Mouse (Mus musculus) intestine, embryonic 15.5 days (tissue): ENCODE measurements around the gene Rgl3. TPM values are rescaled to one million over a fixed set of nuclear protein-coding genes. Genes with fewer than 3 reads are reported as not detected.

Experiments
- ATAC-seq: fragments of 200-750 bp; cut with Nextera tagmentation; 2 replicates; pipeline ENCODE4 v1.8.0; 2017; ENCODE audit warnings: moderate TSS enrichment, moderate library complexity
- H3K27ac ChIP-seq: fragments of 300-500 bp; sonication (generic); 2 replicates; pipeline ENCODE4 v1.5.1; 2015; ENCODE audit warnings: mild to moderate bottlenecking, inconsistent platforms
- H3K27me3 ChIP-seq: fragments of 300-500 bp; sonication (generic); replicated peaks from 2 replicates; pipeline ENCODE4 v1.6.1; 2015; ENCODE audit warnings: inconsistent platforms
- H3K36me3 ChIP-seq: fragments of 300-500 bp; sonication (generic); 2 replicates; pipeline ENCODE4 v1.6.1; 2015; ENCODE audit warnings: inconsistent platforms
- H3K4me1 ChIP-seq: fragments of 300-500 bp; sonication (generic); replicated peaks from 2 replicates; pipeline ENCODE4 v1.6.1; 2015; ENCODE audit warnings: inconsistent platforms
- H3K4me2 ChIP-seq: fragments of 300-500 bp; sonication (generic); replicated peaks from 2 replicates; pipeline ENCODE4 v1.6.1; 2015; ENCODE audit warnings: mild to moderate bottlenecking, inconsistent platforms
- H3K4me3 ChIP-seq: fragments of 300-500 bp; sonication (generic); replicated peaks from 2 replicates; pipeline ENCODE4 v1.5.1; 2015; ENCODE audit warnings: inconsistent platforms
- H3K9ac ChIP-seq: fragments of 300-500 bp; sonication (generic); 2 replicates; pipeline ENCODE4 v1.6.1; 2015; ENCODE audit warnings: inconsistent platforms
- H3K9me3 ChIP-seq: fragments of 300-500 bp; sonication (generic); 2 replicates; pipeline ENCODE4 v1.6.1; 2016; ENCODE audit warnings: inconsistent platforms
- WGBS: fragments of 180-500 bp; shearing (Covaris S2); methylation state at CpG from one replicate; pipeline ENCODE4 v1.1.7; 2015; 5-methylcytosine and 5-hydroxymethylcytosine counted together
- polyA plus RNA-seq: library from polyadenylated mRNA; unstranded; fragments of >200 nt; fragmentation: Nextera tagmentation; extraction: Ambion mirVana; gene quantifications from 2 replicates; pipeline ENCODE4 v1.2.1, GENCODE M21; 2015

Rgl3 gene
- polyA plus RNA-seq, 1 experiment from 2014 or later: 1.7 TPM

GRCm38 (mm10) chr9:21976626-21977175, 12.5 kb downstream of the Rgl3 start:
- Histone ChIP-seq H3K4me1 (no peaks in the 10 kb centered on the region), H3K27ac (no peak overlapping the region), H3K4me2 (no peak overlapping the region), H3K9me3 (no peaks in the 10 kb centered on the region), H3K9ac (no peak overlapping the region), H3K4me3 (no peak overlapping the region), H3K27me3 (no peaks in the 10 kb centered on the region), H3K36me3 (no peaks in the 10 kb centered on the region)
- WGBS: 80% methylated on average over 10 of the region's 10 CpGs
- no peak for ATAC-seq

- no peak overlapping the region for H3K4me2 ChIP-seq
- no peak for ATAC-seq
- no peaks in the 10 kb centered on the region for H3K27me3 ChIP-seq
- no peak overlapping the region for H3K9ac ChIP-seq
- H3K4me1 ChIP-seq: no peaks in the 10 kb centered on the region
- no peak overlapping the region for H3K27ac ChIP-seq
- WGBS: 88% methylated on average over 4 of the region's 4 CpGs
- no peaks in the 10 kb centered on the region for H3K9me3 ChIP-seq
- no peak overlapping the region for H3K4me3 ChIP-seq
- H3K36me3 ChIP-seq: no peaks in the 10 kb centered on the region
Observed at GRCm38 (mm10) chr9:21969304-21969703, 19.9 kb downstream of the Rgl3 start.

- H3K4me2 ChIP-seq: no peak overlapping the region
- H3K9me3 ChIP-seq: no peaks in the 10 kb centered on the region
- ATAC-seq: no peak
- no peak overlapping the region for H3K4me3 ChIP-seq
- H3K9ac ChIP-seq: no peak overlapping the region
- H3K27ac ChIP-seq: no peak overlapping the region
- H3K27me3 ChIP-seq: 0 out of 2 replicates have a peak, but pooled peaks cover 1% of the 10 kb centered on the region
- no peaks in the 10 kb centered on the region for H3K36me3 ChIP-seq
- WGBS: 51% methylated on average over 6 of the region's 6 CpGs
- H3K4me1 ChIP-seq: no peaks in the 10 kb centered on the region
Observed at GRCm38 (mm10) chr9:21968883-21969282, 20.4 kb downstream of the Rgl3 start.

GRCm38 (mm10) chr9:21963417-21963816, 25.8 kb downstream of the Rgl3 start, which contains the start of gene Epor:
Gene Epor (minus strand): TSS chr9:21963506.
- 26% methylated on average over 8 of the region's 8 CpGs for WGBS
- Histone ChIP-seq H3K36me3 (no peaks in the 10 kb centered on the region), H3K9me3 (no peaks in the 10 kb centered on the region), H3K27me3 (peaks cover 41% of the 10 kb centered on the region), H3K4me3 (peak within 1 kb of the TSS; percentile 40), H3K4me2 (peak within 1 kb of the TSS; percentile 95), H3K9ac (peak within 1 kb of the TSS; percentile 35), H3K4me1 (peaks cover 26% of the 10 kb centered on the region), H3K27ac (no peak within 1 kb of the TSS)
- peak; percentile 69 for ATAC-seq

- 3% methylated on average over 34 of the region's 34 CpGs for whole genome bisulfite sequencing
- Histone ChIP-seq H3K36me3 (no peaks in the 10 kb centered on the region), H3K9me3 (no peaks in the 10 kb centered on the region), H3K9ac (peak overlapping the region; percentile 35), H3K4me1 (peaks cover 26% of the 10 kb centered on the region), H3K27me3 (peaks cover 41% of the 10 kb centered on the region), H3K27ac (no peak overlapping the region), H3K4me2 (peak overlapping the region; percentile 95), H3K4me3 (peak overlapping the region; percentile 40)
- ATAC-seq: peak; percentile 87
Observed at GRCm38 (mm10) chr9:21962416-21963059, 26.7 kb downstream of the Rgl3 start.

GRCm38 (mm10) chr9:21962010-21962409, 27.2 kb downstream of the Rgl3 start:
- WGBS: 1% methylated on average over 15 of the region's 15 CpGs
- Histone ChIP-seq H3K27me3 (peaks cover 41% of the 10 kb centered on the region), H3K9me3 (no peaks in the 10 kb centered on the region), H3K4me3 (peak overlapping the region; percentile 40), H3K27ac (no peak overlapping the region), H3K4me1 (peaks cover 26% of the 10 kb centered on the region), H3K36me3 (no peaks in the 10 kb centered on the region), H3K9ac (peak overlapping the region; percentile 35), H3K4me2 (peak overlapping the region; percentile 95)
- peak; percentile 48 for ATAC-seq

- H3K36me3 ChIP-seq: no peaks in the 10 kb centered on the region
- no peak overlapping the region for H3K9ac ChIP-seq
- H3K27ac ChIP-seq: no peak overlapping the region
- 3% methylated on average over 35 of the region's 35 CpGs for WGBS
- peaks cover 27% of the 10 kb centered on the region for H3K4me1 ChIP-seq
- peak overlapping the region; percentile 95 for H3K4me2 ChIP-seq
- H3K9me3 ChIP-seq: no peaks in the 10 kb centered on the region
- no peak for ATAC-seq
- peaks cover 41% of the 10 kb centered on the region for H3K27me3 ChIP-seq
- peak overlapping the region; percentile 40 for H3K4me3 ChIP-seq
Observed at GRCm38 (mm10) chr9:21961366-21961980, 27.8 kb downstream of the Rgl3 start.

GRCm38 (mm10) chr9:21960558-21961208, 28.6 kb downstream of the Rgl3 start:
- Histone ChIP-seq H3K4me3 (0 out of 2 replicates have a peak overlapping the region, but pooled peaks have one; percentile 0), H3K9ac (no peak overlapping the region)
- 10% methylated on average over 26 of the region's 26 CpGs for WGBS

GRCm38 (mm10) chr9:21960135-21960534, 29.1 kb downstream of the Rgl3 start:
- peaks cover 29% of the 10 kb centered on the region for H3K4me1 ChIP-seq
- H3K9me3 ChIP-seq: no peaks in the 10 kb centered on the region
- no peak overlapping the region for H3K27ac ChIP-seq
- H3K27me3 ChIP-seq: peaks cover 41% of the 10 kb centered on the region
- no peak overlapping the region for H3K9ac ChIP-seq
- H3K4me2 ChIP-seq: no peak overlapping the region
- 48% methylated on average over 9 of the region's 9 CpGs for WGBS
- no peaks in the 10 kb centered on the region for H3K36me3 ChIP-seq
- no peak overlapping the region for H3K4me3 ChIP-seq
- ATAC-seq: no peak

More at GRCm38 (mm10) chr9:21960558-21961208, 28.6 kb downstream of the Rgl3 start:
- ATAC-seq: no peak
- H3K36me3 ChIP-seq: no peaks in the 10 kb centered on the region
- H3K27me3 ChIP-seq: peaks cover 41% of the 10 kb centered on the region
- H3K4me2 ChIP-seq: peak overlapping the region; percentile 95; the same call in 1 of the 2 replicates
- H3K4me1 ChIP-seq: peaks cover 29% of the 10 kb centered on the region
- no peak overlapping the region for H3K27ac ChIP-seq
- H3K9me3 ChIP-seq: no peaks in the 10 kb centered on the region

- Histone ChIP-seq H3K9ac (no peak overlapping the region), H3K4me1 (peaks cover 29% of the 10 kb centered on the region), H3K9me3 (no peaks in the 10 kb centered on the region), H3K27ac (no peak overlapping the region), H3K4me3 (no peak overlapping the region), H3K27me3 (peaks cover 41% of the 10 kb centered on the region), H3K36me3 (no peaks in the 10 kb centered on the region), H3K4me2 (no peak overlapping the region)
- ATAC-seq: no peak
- WGBS: 87% methylated on average over 7 of the region's 7 CpGs
Observed at GRCm38 (mm10) chr9:21959244-21959643, 30.0 kb downstream of the Rgl3 start.

GRCm38 (mm10) chr9:21958372-21958771, 30.9 kb downstream of the Rgl3 start:
- Histone ChIP-seq H3K27me3 (peaks cover 36% of the 10 kb centered on the region), H3K4me3 (no peak overlapping the region), H3K9ac (no peak overlapping the region), H3K4me1 (peaks cover 27% of the 10 kb centered on the region), H3K36me3 (no peaks in the 10 kb centered on the region), H3K9me3 (no peaks in the 10 kb centered on the region), H3K4me2 (no peak overlapping the region), H3K27ac (no peak overlapping the region)
- ATAC-seq: no peak
- 76% methylated on average over 5 of the region's 5 CpGs for WGBS

- under 1% methylated on average over 54 of the region's 54 CpGs for WGBS
- Histone ChIP-seq H3K27me3 (peaks cover 14% of the 10 kb centered on the region), H3K4me3 (peak within 1 kb of the TSS; percentile 83), H3K27ac (peak within 1 kb of the TSS; percentile 95), H3K36me3 (no peaks in the 10 kb centered on the region), H3K4me2 (peak within 1 kb of the TSS; percentile 69), H3K9ac (peak within 1 kb of the TSS; percentile 93), H3K4me1 (peaks cover 8% of the 10 kb centered on the region), H3K9me3 (no peaks in the 10 kb centered on the region)
- ATAC-seq: peak; percentile 99
Observed at GRCm38 (mm10) chr9:21955570-21956281, 33.5 kb downstream of the Rgl3 start, which contains the start of gene Swsap1. Gene Swsap1 (plus strand): TSS chr9:21955755.
